Mouse (Mus musculus) CD4-positive naive resting alpha-beta T cell, adult 57 days (primary cell): ENCODE results near the gene Gpr25. TPM values are rescaled to one million over a fixed set of nuclear protein-coding genes. Genes with fewer than 3 reads are reported as not detected.

Experiments
- total RNA-seq: library from RNA; stranded (reverse); gene quantifications from one replicate; pipeline ENCODE4 v1.2.4, GENCODE M21; 2023

Gpr25 gene
- total RNA-seq: 0.74 TPM

GRCm38 (mm10) chr1:136260635-136261238 lies at the start of gene Gpr25:
Gpr25 (minus strand) TSS chr1:136260873.

GRCm38 (mm10) chr1:136233892-136234594 lies 26.6 kb downstream of the Gpr25 start, which contains the start of gene Inava:
Inava (minus strand) TSS chr1:136234264.

GRCm38 (mm10) chr1:136212803-136213202 lies 47.9 kb downstream of the Gpr25 start, which contains the start of gene Mroh3:
Mroh3 (minus strand) TSS chr1:136212828.

Other genes starting within 250 kb of the Gpr25 start
- not detected for gene Ascl5, start 210.1 kb downstream of the Gpr25 start, total RNA-seq
- not detected for gene Cacna1s, start 208.1 kb downstream of the Gpr25 start, total RNA-seq
- gene Kif21b, start 129.5 kb downstream of the Gpr25 start, total RNA-seq: 376 TPM
- gene Mroh3, start 48.0 kb downstream of the Gpr25 start, total RNA-seq: not detected
- gene Inava, start 26.6 kb downstream of the Gpr25 start, total RNA-seq: not detected
- 48.3 TPM for gene Camsap2, start 85.2 kb upstream of the Gpr25 start, total RNA-seq
- gene Ddx59, start 154.4 kb upstream of the Gpr25 start, total RNA-seq: 9.8 TPM
- gene Kif14, start 205.5 kb upstream of the Gpr25 start, total RNA-seq: 0.35 TPM